Mouse (Mus musculus) monocyte, adult 2 months (primary cell): Measurements from ENCODE around the gene Anks1.

Experiments used
- DNase-seq, 2 experiments: peaks; one replicate each; pipeline ENCODE4 v3.0.0; 2022; ENCODE audit warnings: low spot score in 2 of 2, low read depth in 1 of 2

The Anks1 gene

DNA sequence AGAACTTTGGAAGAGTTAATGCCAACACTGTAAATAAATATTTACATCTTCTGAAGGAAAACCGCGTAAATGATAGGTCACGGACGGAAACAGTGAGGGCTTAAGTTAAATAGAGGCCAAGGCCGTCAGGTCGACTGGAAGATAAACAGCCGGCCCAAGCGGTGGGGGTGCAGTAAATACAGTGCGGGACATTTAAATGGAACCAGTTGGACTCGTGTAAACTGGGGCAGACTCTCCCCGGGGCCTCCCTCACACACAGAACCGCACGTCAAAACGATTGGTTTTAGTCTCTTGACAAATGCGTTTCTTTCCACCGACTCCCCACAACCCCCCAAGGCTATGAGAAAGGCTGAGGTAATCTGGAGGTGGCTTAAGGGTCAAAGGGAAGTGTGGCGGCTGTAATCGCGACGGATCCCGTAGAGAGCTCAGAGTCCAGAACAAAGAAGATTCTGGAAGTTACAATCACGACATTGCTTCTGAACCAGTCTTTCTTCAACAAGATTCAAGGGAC is 175.3 kb downstream of the Anks1 start:
- DNase-seq: no peak

GRCm38 (mm10) chr17:28084964-28085363 is 175.9 kb downstream of the Anks1 start:
- peak; percentile 59 to 88 for DNase-seq

DNA sequence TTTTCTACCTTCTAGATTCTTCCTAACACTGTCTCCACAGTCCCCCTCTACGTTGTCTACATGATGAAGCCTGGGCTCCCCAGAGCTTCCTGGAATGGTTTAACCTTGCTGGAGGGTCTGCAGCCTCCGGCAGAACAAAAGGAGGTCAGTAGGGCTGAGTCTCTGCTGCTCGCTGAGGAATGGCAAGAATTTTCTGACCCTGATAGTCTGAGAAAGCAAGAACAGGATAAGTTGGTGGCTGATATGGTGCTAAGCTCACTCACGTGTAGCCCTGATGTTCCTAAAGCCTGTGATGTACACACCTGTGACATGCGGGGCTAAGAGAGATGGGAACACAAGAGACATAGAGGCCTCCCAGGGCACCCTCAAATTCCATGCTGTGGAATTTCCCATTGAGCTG is 178.3 kb downstream of the Anks1 start:
- no peak for DNase-seq

- no peak for DNase-seq
These were observed 179.6 kb downstream of the Anks1 start for GRCm38 (mm10) chr17:28088718-28089117.

- no peak for DNase-seq
These were observed 183.2 kb downstream of the Anks1 start for GRCm38 (mm10) chr17:28092297-28092696.

GRCm38 (mm10) chr17:28093837-28094236 is 184.7 kb downstream of the Anks1 start:
- no peak for DNase-seq

- DNase-seq: no peak
These were observed 187.3 kb downstream of the Anks1 start for GRCm38 (mm10) chr17:28096418-28096817.

- no peak for DNase-seq
These were observed 188.2 kb downstream of the Anks1 start for GRCm38 (mm10) chr17:28097308-28097707.

DNA sequence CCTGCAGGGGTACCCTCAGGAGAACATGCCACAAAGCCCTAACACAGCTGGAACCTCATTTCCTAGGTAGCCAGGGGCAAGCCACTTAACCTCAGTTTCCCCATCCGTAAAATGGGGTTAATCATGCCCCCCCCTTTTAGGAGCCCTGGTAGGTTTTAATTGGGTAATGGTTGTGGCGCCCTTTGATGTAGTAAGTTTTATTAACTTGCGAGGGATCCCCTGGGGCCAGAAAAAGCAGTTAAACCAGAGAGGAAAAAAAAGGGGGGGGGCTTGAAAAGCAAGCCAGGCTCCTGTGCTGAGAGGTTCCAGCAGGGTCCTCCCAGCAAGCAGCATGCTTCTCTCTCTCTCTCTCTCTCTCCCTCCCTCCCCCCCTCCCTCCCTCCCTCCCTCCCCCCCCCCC is 190.0 kb downstream of the Anks1 start:
- no peak for DNase-seq

- DNase-seq: no peak
These were observed 191.6 kb downstream of the Anks1 start for GRCm38 (mm10) chr17:28100669-28101068.

- DNase-seq: no peak
These were observed 192.3 kb downstream of the Anks1 start for GRCm38 (mm10) chr17:28101284-28101887.

DNA sequence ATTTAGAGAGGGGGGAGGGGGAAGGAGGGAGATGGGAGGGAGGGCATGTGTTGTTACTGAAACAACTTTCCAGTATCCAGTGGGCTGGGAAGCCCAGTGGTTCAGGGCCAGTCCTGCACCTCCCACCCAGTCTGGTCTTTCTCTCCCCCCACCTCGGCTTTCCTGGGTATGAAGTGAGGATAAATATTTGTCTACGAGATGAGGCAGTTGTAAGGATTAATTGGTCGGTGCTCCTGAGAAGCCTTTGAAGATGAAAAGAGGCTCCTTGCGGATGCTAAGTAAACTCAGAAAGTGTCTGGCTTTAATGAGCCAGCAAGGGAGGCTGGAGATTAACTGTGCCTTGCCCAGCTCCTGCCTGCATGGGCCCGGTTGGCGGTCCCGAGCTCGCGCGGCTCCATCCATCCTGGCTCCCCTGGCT is 192.8 kb downstream of the Anks1 start:
- DNase-seq: no peak

DNA sequence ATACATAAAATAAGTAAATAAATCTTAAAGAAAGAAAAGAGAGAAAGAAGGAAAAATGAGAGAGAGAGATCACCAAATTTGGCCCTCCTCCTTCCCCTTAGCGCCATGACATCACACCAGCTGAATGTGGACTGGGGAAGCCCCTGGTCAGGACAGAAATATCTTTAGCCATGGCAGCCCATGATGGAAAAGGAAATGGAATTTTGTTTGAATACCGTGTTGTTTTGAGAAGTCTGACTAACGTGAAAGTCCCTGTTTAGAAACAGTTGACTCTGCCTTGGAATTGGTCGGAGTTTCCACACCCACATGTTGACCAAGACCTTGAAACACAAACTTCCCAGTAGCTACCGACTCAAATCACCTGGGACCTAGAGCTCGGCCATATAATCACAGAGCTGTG is 195.3 kb downstream of the Anks1 start:
- DNase-seq: no peak

DNA sequence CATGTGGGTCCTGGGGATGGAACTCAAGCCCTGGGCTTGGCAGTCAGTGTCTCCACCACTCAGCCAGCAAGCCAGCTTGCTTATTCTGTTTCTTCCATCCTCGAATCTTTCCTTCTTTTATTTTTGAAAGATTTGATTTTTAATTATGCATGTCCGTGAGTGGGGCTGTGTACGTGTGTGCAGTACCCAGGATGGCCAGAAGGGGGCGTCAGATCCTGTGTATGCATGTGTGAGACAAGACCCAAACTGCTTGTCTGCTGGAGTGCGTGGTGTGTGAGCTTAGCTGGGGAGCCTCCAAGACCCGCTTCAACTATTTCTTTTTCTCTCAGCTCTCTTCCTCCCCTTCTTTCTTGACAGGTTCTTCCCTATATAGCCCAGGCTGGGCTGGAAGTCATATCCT is 197.2 kb downstream of the Anks1 start:
- DNase-seq: no peak

DNA sequence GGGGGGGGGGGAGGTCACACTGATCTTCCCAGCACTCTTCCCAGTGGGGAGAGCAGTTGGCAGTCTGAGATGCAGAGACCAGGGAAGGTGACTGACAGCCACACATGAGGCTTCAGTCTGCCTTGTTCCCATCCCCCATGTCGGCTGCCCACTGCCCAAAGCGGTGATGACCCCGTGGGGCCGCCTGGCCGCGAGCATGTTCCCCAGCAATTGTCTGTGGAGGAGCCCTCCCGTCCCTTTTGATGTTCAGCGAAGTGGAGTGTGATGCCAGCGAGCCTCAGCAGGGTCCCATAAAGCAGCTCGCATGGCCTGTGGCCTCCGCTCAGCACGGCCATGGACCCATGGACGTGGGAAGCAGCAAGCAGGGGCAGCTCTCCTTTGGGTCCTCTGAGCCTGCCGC is 198.2 kb downstream of the Anks1 start:
- DNase-seq: no peak

DNA sequence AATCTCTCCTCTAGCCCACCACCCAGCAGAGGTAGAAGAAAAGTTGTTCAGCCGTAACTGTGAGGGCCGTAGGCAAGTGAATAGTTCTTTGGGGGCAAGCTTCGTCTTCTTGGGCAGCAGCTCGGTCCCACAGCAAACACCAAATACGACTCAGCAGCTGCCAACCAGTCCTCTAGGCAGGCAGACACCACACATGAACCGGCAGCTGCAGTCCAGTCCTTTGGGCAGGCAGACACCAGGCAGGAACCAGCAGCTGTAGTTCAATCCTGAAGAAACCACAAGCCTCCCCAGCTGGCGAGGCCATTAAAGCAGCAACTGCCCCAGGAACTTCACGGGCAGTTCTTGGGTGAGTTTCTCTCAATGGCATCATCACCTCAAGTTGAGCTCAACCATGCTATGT is 203.2 kb downstream of the Anks1 start:
- no peak for DNase-seq
